Comparison of ENCODE assay signal across 8 mouse cellular contexts in the genomic region with DNA sequence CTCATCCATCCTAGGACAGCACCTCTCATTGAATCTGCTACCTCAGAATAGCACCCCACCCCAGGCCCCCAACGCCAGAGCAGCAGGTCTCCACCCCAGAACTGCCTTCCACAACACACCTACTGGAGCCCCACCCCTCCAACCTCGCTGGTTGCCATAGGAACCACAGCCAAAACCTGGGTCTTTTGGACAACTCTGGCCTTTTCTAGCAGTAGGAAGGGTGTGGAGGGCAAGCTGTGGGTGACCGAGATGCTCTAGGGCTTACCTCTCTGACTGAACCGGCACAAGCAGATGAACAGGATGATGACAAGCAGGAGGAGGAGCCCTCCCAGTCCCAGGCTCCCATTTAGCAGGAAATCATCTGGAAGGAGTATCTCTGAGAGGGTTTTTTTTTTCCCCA. TPM values are rescaled to one million over a fixed set of nuclear protein-coding genes. Genes with fewer than 3 reads are reported as not detected.
DNase-seq lines count a peak whose midpoint lies in the region; ATAC-seq and TF ChIP-seq lines count a peak whose summit lies in the region.

No protein-coding gene starts in this region.

- DNase-seq in kidney, adult 2 months: no peak
- no peak for DNase-seq in kidney, adult 18-20 months
- peak; percentile 59 for DNase-seq in embryo, embryonic 11 days
- peak; percentile 73 for DNase-seq in lung, postnatal 25 days (ENCODE audit: low spot score)
- no peak for DNase-seq in right cerebral cortex, adult 2 months (ENCODE audit: low spot score in 2 of 2)
- DNase-seq in ovary, postnatal 36 days (ENCODE audit: low spot score): no peak

- 6% methylated on average over 4 of the region's 4 CpGs for WGBS in kidney, adult 2 months
- 0% methylated on average over 4 of the region's 4 CpGs for WGBS in hindbrain, embryonic 15.5 days
- 6% methylated on average over 4 of the region's 4 CpGs for WGBS in small intestine, adult 2 months

- H3K9ac ChIP-seq in hindbrain, embryonic 15.5 days: no peak overlapping the region

- TF ChIP-seq CTCF in kidney, adult 2 months (conservative IDR thresholded peaks at IDR 0.05; ENCODE audit: insufficient read depth, insufficient read length, low read depth, low read length): no peak
- no peak for TF ChIP-seq CTCF in small intestine, adult 2 months (IDR thresholded peaks at IDR 0.05; ENCODE audit: extremely low read depth, insufficient read length, insufficient replicate concordance, low read depth, low read length)

- H3K4me3 ChIP-seq in kidney, adult 2 months (ENCODE audit: insufficient read depth, low read depth, low read length): peak overlapping the region; percentile 42; the same call in 1 of the 2 replicates
- peak overlapping the region; percentile 37 for H3K4me3 ChIP-seq in hindbrain, embryonic 15.5 days
- peak overlapping the region; percentile 33 for H3K4me3 ChIP-seq in small intestine, adult 2 months (ENCODE audit: low read depth, low read length)

- no peaks in the 10 kb centered on the region for H3K36me3 ChIP-seq in kidney, adult 2 months (ENCODE audit: control insufficient read depth, insufficient read depth, low read length)
- H3K36me3 ChIP-seq in hindbrain, embryonic 15.5 days: no peaks in the 10 kb centered on the region
- H3K36me3 ChIP-seq in small intestine, adult 2 months (ENCODE audit: control insufficient read depth, insufficient read depth, low read length): no peaks in the 10 kb centered on the region

- no peaks in the 10 kb centered on the region for H3K27me3 ChIP-seq in kidney, adult 2 months (replicated peaks; ENCODE audit: control insufficient read depth, insufficient read depth, low read length)
- no peaks in the 10 kb centered on the region for H3K27me3 ChIP-seq in hindbrain, embryonic 15.5 days
- H3K27me3 ChIP-seq in small intestine, adult 2 months (ENCODE audit: control insufficient read depth, insufficient read depth, low read length): no peaks in the 10 kb centered on the region

- ATAC-seq in hindbrain, embryonic 15.5 days (ENCODE audit: low FRiP score, low read depth): peak; percentile 61; the same call in 1 of the 2 replicates

- no peaks in the 10 kb centered on the region for H3K4me1 ChIP-seq in kidney, adult 2 months (ENCODE audit: control insufficient read depth, insufficient read depth, low read length)
- peaks cover 7% of the 10 kb centered on the region for H3K4me1 ChIP-seq in hindbrain, embryonic 15.5 days (replicated peaks)
- no peaks in the 10 kb centered on the region; the same call in none of the 2 replicates for H3K4me1 ChIP-seq in small intestine, adult 2 months (ENCODE audit: control insufficient read depth, insufficient read depth, insufficient read length, low read length)

- H3K4me2 ChIP-seq in hindbrain, embryonic 15.5 days: peak overlapping the region; percentile 58

- no peaks in the 10 kb centered on the region for H3K9me3 ChIP-seq in hindbrain, embryonic 15.5 days

- TF ChIP-seq POLR2A in kidney, adult 2 months (IDR thresholded peaks at IDR 0.05; ENCODE audit: low read depth, low read length): no peak
- TF ChIP-seq POLR2A in small intestine, adult 2 months (IDR thresholded peaks at IDR 0.05; ENCODE audit: low read depth, low read length): no peak; the same call in 1 of the 2 replicates

- no peak overlapping the region for H3K27ac ChIP-seq in kidney, adult 2 months (ENCODE audit: insufficient read depth, low read depth, low read length)
- peak overlapping the region; percentile 68 for H3K27ac ChIP-seq in hindbrain, embryonic 15.5 days (replicated peaks)
- peak overlapping the region; percentile 19; the same call in 1 of the 2 replicates for H3K27ac ChIP-seq in small intestine, adult 2 months (ENCODE audit: insufficient read depth, low read depth, low read length)

RNA-seq across cellular contexts. Expression of a gene that starts 1.6 kb away (rescaled TPM):
- 9.4 and 17.7 TPM in 2 replicates for polyA plus RNA-seq in kidney, adult 2 months (2012; rRNA removed)
- 5.6 and 13.9 TPM in 2 replicates for polyA plus RNA-seq in hindbrain, embryonic 15.5 days (2015; fragmentation: Nextera tagmentation; extraction: Ambion mirVana)
- 11.5 and 18.8 TPM in 2 replicates for polyA plus RNA-seq in small intestine, adult 2 months (2012; rRNA removed)

RNA-seq across cellular contexts. Expression of a gene that starts 7.6 kb away (rescaled TPM):
- 2.5 and 20.9 TPM in 2 replicates for polyA plus RNA-seq in kidney, adult 2 months (2012; rRNA removed)
- 0.84 and 0.97 TPM in 2 replicates for polyA plus RNA-seq in hindbrain, embryonic 15.5 days (2015; fragmentation: Nextera tagmentation; extraction: Ambion mirVana)
- 26.2 and 32.9 TPM in 2 replicates for polyA plus RNA-seq in small intestine, adult 2 months (2012; rRNA removed)

RNA-seq across cellular contexts. Expression of a gene that starts 10.8 kb away (rescaled TPM):
- 0.65 and 2.6 TPM in 2 replicates for polyA plus RNA-seq in kidney, adult 2 months (2012; rRNA removed)
- 7.4 and 9.6 TPM in 2 replicates for polyA plus RNA-seq in hindbrain, embryonic 15.5 days (2015; fragmentation: Nextera tagmentation; extraction: Ambion mirVana)
- polyA plus RNA-seq in small intestine, adult 2 months (2012; rRNA removed): 0.36 and 1.6 TPM in 2 replicates

RNA-seq across cellular contexts. Expression of a gene that starts 15.1 kb away (rescaled TPM):
- 0.64 and 0.94 TPM in 2 replicates for polyA plus RNA-seq in kidney, adult 2 months (2012; rRNA removed)
- polyA plus RNA-seq in hindbrain, embryonic 15.5 days (2015; fragmentation: Nextera tagmentation; extraction: Ambion mirVana): 0.13 TPM in 1 of 2 replicates, not detected in the other
- polyA plus RNA-seq in small intestine, adult 2 months (2012; rRNA removed): 0.94 and 1.8 TPM in 2 replicates

RNA-seq across cellular contexts. Expression of a gene that starts 18.5 kb away (rescaled TPM):
- 0.08 and 1.1 TPM in 2 replicates for polyA plus RNA-seq in kidney, adult 2 months (2012; rRNA removed)
- 0.39 and 0.42 TPM in 2 replicates for polyA plus RNA-seq in hindbrain, embryonic 15.5 days (2015; fragmentation: Nextera tagmentation; extraction: Ambion mirVana)
- polyA plus RNA-seq in small intestine, adult 2 months (2012; rRNA removed): 0.47 and 0.66 TPM in 2 replicates

Comparison
In these comparisons a context has a peak if more than half of its experiments do, and no peak if none do; other contexts are left out.
1. DNase-seq: peak in embryo, embryonic 11 days (single experiment) and lung, postnatal 25 days (single experiment); none in kidney, adult 2 months (single experiment), kidney, adult 18-20 months (single experiment), right cerebral cortex, adult 2 months (0 of 2) and ovary, postnatal 36 days (single experiment).
2. Peak in every context shown above with its lines, with median percentiles within 50 percentile points of each other: H3K4me3 ChIP-seq.